Comparison of ENCODE assay signal across 21 mouse cellular contexts in genomic region chr7:23472886-23473285, GRCm38 (mm10). TPM values are rescaled to one million over a fixed set of nuclear protein-coding genes. Genes with fewer than 3 reads are reported as not detected.
"Had no signal": no experiment of that assay in that cellular context is flagged by ENCODE, and none has a peak within 500 bp of the region (broad histone marks: within the 10 kb centered on the region; RNA-seq: fewer than 3 reads in every experiment).

No protein-coding gene starts in this region.

RNA-seq across cellular contexts. Expression of gene Vmn1r167, which starts 34.1 kb away (rescaled TPM):
- polyA plus RNA-seq: cortical plate, adult 2 months; embryonic facial prominence, embryonic 10.5 days; embryonic facial prominence, embryonic 11.5 days; embryonic facial prominence, embryonic 12.5 days; embryonic facial prominence, embryonic 13.5 days; embryonic facial prominence, embryonic 14.5 days; embryonic facial prominence, embryonic 15.5 days; erythroblast, embryonic 14.5 days; forebrain, embryonic 10.5 days; forebrain, embryonic 11.5 days; forebrain, embryonic 12.5 days; forebrain, embryonic 13.5 days; forebrain, embryonic 14.5 days; forebrain, embryonic 15.5 days; forebrain, embryonic 16.5 days; forebrain, postnatal 0 days; frontal cortex, adult 2 months; gonadal fat pad, adult 2 months; heart, adult 2 months; heart, embryonic 10.5 days; heart, embryonic 11.5 days had no signal
